Mouse (Mus musculus): ENCODE measurements around the gene Rbms3. TPM values are rescaled to one million over a fixed set of nuclear protein-coding genes. Genes with fewer than 3 reads are reported as not detected.
A peak's percentile ranks its signal among the peaks of the same experiment; 100 is the strongest.

The Rbms3 gene
- polyA plus RNA-seq, 1 experiment from 2014 or later = 48.9 TPM

DNA sequence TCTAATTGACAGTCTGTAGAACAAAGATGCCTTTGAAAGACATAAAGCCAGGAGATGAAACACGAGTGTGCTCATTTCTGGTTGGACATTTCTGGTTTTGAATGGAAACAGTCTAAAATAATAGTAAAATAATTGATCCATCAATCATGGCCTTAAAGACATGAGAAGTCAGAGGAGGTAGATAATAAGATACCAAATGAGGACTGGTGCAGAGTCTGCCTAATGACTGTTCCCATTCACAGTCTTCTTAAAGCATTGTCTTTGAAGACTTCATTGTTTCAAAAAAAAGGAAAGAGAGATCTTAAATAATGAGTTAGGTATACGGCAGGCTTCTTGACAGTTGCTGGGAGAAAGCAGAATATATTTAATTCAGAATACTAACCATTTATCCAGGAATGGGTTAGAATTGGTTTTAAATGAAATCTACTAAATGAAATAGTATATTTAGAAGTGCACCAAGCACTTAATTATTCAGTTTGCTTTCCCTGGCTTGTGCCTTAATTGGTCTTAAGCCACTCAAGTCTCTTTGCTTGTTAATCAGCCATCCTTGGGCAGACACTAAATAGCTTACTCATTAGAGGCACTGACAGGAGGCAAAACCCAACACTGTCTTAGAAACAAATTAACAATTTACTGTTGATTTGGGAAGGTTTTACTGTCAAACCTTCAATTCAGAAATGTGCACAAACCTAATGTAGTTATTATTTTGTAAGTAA, 834.3 kb downstream of the Rbms3 start:
- Histone ChIP-seq H3K9ac (replicated peaks; ENCODE audit: low read depth) (no peak overlapping the region), H3K36me3 (ENCODE audit: insufficient read depth, low read length) (no peaks in the 10 kb centered on the region), H3K4me1 (ENCODE audit: insufficient read depth, low read depth, low read length) (no peaks in the 10 kb centered on the region), H3K4me3 (ENCODE audit: low read depth, low read length) (no peak overlapping the region), H3K4me2 (replicated peaks; ENCODE audit: low read depth, low read length) (no peak overlapping the region), H3K27me3 (replicated peaks; ENCODE audit: insufficient read depth, low read length) (no peaks in the 10 kb centered on the region), H3K27ac (ENCODE audit: low read length) (no peak overlapping the region), H3K9me3 (ENCODE audit: low read length) (no peaks in the 10 kb centered on the region)
- no peak for DNase-seq (ENCODE audit: low spot score)
- 78% methylated on average over 2 of the region's 2 CpGs for WGBS
- no peak for ATAC-seq
- TF ChIP-seq CTCF (IDR thresholded peaks at IDR 0.05) (no peak), EP300 (IDR thresholded peaks at IDR 0.05) (no peak)

DNA sequence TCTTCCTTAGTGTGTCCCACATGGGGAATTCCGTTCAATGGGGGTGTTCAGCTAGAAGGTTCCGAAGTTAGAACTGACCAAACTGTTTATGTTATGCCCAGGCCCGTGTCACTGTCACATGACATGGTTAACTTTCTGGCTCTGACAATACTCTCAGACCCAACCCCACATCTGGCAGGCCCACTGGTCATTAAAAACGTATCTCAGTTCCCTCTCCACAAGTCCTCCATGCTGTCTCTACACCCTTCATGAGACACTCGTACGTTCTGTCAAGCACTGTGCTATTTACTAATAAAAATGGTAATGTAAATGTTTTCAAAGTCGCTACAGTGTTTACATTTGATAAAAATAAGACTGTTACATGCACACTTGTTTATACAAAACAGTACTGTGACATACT, 837.9 kb downstream of the Rbms3 start:
- TF ChIP-seq EP300 (IDR thresholded peaks at IDR 0.05) = no peak
- no peak for TF ChIP-seq CTCF (IDR thresholded peaks at IDR 0.05)
- Histone ChIP-seq H3K4me2 (replicated peaks; ENCODE audit: low read depth, low read length) (no peak overlapping the region), H3K4me3 (ENCODE audit: low read depth, low read length) (no peak overlapping the region), H3K36me3 (ENCODE audit: insufficient read depth, low read length) (no peaks in the 10 kb centered on the region), H3K9me3 (ENCODE audit: low read length) (no peaks in the 10 kb centered on the region), H3K27me3 (replicated peaks; ENCODE audit: insufficient read depth, low read length) (no peaks in the 10 kb centered on the region), H3K27ac (ENCODE audit: low read length) (no peak overlapping the region), H3K9ac (replicated peaks; ENCODE audit: low read depth) (no peak overlapping the region), H3K4me1 (ENCODE audit: insufficient read depth, low read depth, low read length) (no peaks in the 10 kb centered on the region)
- DNase-seq (ENCODE audit: low spot score) (no peak), ATAC-seq (no peak)
- 40% methylated on average over 7 of the region's 7 CpGs for WGBS

DNA sequence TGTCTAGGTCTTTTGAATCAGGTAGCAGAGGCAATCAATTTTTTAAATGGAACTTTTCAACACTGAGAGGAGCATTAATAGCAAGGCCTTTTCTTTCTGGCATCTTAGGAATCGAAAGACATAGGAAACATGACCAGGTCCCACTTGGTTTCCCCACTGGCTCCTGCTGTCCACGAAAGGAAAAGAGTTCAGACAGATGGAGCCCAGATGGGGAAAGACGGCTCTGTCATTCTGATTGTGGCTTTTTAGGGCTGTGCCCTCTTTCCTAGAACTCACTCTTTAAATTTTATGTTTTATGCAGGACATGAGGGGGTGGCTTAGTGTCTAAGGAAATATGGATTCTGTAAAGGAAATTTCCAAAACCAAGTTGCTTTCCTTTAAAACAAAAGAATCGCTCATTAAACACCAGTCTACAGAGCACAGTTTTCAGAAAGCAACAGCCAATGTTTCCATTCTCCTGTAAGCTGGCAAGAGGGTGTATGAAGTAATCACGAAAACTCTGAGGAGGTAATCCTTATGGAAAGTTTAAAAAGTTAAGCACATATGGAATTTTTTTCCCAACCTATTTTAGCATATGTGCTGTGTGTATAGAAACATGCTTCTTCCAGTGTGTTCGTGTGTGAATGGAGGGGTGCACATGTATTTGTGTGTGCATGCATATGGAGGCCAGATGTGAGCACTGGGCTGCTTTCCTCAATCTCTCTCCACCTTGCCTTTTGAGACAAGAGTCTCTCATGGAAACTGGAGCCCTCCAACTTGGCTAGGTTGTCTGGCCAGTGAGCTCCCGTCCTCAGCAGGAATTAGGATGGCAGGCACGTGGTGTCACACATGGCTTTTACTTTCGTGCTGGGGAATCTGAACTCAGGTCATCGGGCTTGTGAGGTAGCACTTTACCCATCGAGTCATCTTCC, 843.3 kb downstream of the Rbms3 start:
- WGBS = 82% methylated on average over 11 of the region's 11 CpGs
- H3K9me3 ChIP-seq (ENCODE audit: low read length) = no peaks in the 10 kb centered on the region

DNA sequence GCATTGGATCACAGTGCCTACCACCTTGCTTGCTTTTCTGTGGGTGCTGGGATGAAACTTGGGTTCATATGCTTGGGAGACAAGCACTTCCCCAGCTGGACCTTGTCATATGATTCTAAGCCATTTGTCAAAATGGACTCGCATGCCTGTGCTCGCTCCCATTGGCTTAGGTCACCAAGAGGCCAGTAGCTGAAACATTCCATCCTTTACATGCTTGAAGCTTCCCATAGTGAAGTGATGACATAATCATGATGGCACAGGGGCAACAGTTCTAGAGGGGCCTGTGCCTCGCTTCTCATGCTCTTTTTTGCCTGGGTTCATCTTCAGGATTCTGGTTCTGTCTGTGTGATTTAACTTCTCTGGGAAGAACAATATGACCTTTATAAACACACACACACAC, 857.9 kb downstream of the Rbms3 start:
- no peak overlapping the region for H3K9ac ChIP-seq (replicated peaks; ENCODE audit: low read depth)
- H3K9me3 ChIP-seq (ENCODE audit: low read length) = no peaks in the 10 kb centered on the region
- peak; percentile 50 for ATAC-seq
- H3K36me3 ChIP-seq (ENCODE audit: insufficient read depth, low read length) = no peaks in the 10 kb centered on the region
- WGBS = 55% methylated on average over 3 of the region's 3 CpGs
- H3K27me3 ChIP-seq (replicated peaks; ENCODE audit: insufficient read depth, low read length) = no peaks in the 10 kb centered on the region
- H3K4me1 ChIP-seq (ENCODE audit: insufficient read depth, low read depth, low read length) = no peaks in the 10 kb centered on the region
- H3K4me2 ChIP-seq (replicated peaks; ENCODE audit: low read depth, low read length) = no peak overlapping the region
- TF ChIP-seq CTCF (IDR thresholded peaks at IDR 0.05) (no peak), EP300 (IDR thresholded peaks at IDR 0.05) (no peak)
- no peak overlapping the region for H3K4me3 ChIP-seq (ENCODE audit: low read depth, low read length)
- DNase-seq (ENCODE audit: low spot score) = peak; percentile 34
- H3K27ac ChIP-seq (ENCODE audit: low read length) = no peak overlapping the region

More for the DNA sequence above, 843.3 kb downstream of the Rbms3 start:
- TF ChIP-seq EP300 (IDR thresholded peaks at IDR 0.05) (no peak), CTCF (IDR thresholded peaks at IDR 0.05) (no peak)
- H3K9ac ChIP-seq (replicated peaks; ENCODE audit: low read depth) = no peak overlapping the region
- H3K4me2 ChIP-seq (replicated peaks; ENCODE audit: low read depth, low read length) = no peak overlapping the region
- no peaks in the 10 kb centered on the region for H3K27me3 ChIP-seq (replicated peaks; ENCODE audit: insufficient read depth, low read length)
- H3K27ac ChIP-seq (ENCODE audit: low read length) = no peak overlapping the region
- no peaks in the 10 kb centered on the region for H3K36me3 ChIP-seq (ENCODE audit: insufficient read depth, low read length)
- ATAC-seq = no peak
- H3K4me1 ChIP-seq (ENCODE audit: insufficient read depth, low read depth, low read length) = no peaks in the 10 kb centered on the region
- H3K4me3 ChIP-seq (ENCODE audit: low read depth, low read length) = no peak overlapping the region
- DNase-seq (ENCODE audit: low spot score) = no peak

DNA sequence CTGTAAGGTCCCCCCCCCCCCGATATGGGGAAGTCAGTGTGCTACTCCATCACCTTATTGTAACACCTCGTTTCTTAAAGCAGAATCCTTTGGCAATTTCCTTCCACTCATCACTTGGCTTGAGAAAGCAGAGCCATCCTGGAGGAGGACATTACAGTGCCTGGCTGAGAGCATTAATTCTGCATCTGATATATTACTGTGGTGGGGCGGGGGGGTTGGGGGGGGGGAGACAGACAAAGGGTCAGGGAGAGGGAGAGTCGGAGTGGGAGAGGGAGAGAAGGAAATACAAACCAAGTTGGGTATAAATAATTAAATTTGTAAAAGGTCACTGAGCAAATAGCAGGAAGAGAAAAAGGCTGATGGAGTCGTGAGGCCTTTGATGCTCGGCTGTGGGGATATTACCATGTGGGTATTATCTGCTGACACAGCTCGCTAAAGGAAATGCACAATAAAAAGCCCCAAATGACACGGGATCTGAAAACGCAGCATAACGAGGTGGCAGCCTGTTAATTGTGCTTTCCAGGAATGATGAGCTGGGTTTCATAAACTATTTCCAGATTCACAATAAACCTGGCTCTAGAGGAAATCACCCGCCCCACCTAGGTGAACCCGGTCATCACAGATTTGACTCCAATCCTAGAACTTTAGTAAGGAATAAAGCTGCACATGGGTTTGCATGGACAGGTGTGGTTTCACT, 860.2 kb downstream of the Rbms3 start:
- TF ChIP-seq CTCF (IDR thresholded peaks at IDR 0.05) (no peak), EP300 (IDR thresholded peaks at IDR 0.05) (no peak)
- no peaks in the 10 kb centered on the region for H3K9me3 ChIP-seq (ENCODE audit: low read length)
- no peak overlapping the region for H3K4me3 ChIP-seq (ENCODE audit: low read depth, low read length)
- no peak overlapping the region for H3K27ac ChIP-seq (ENCODE audit: low read length)
- H3K36me3 ChIP-seq (ENCODE audit: insufficient read depth, low read length) = no peaks in the 10 kb centered on the region
- no peak overlapping the region for H3K4me2 ChIP-seq (replicated peaks; ENCODE audit: low read depth, low read length)
- H3K27me3 ChIP-seq (replicated peaks; ENCODE audit: insufficient read depth, low read length) = no peaks in the 10 kb centered on the region
- no peak for ATAC-seq
- H3K9ac ChIP-seq (replicated peaks; ENCODE audit: low read depth) = no peak overlapping the region
- WGBS = 50% methylated on average over 12 of the region's 12 CpGs
- no peaks in the 10 kb centered on the region for H3K4me1 ChIP-seq (ENCODE audit: insufficient read depth, low read depth, low read length)
- no peak for DNase-seq (ENCODE audit: low spot score)
